Mouse (Mus musculus): ENCODE measurements around the gene Glg1. TPM values are rescaled to one million over a fixed set of nuclear protein-coding genes. Genes with fewer than 3 reads are reported as not detected.

Glg1 gene
- total RNA-seq, 2 experiments from 2014 or later: 138 to 139 TPM

DNA sequence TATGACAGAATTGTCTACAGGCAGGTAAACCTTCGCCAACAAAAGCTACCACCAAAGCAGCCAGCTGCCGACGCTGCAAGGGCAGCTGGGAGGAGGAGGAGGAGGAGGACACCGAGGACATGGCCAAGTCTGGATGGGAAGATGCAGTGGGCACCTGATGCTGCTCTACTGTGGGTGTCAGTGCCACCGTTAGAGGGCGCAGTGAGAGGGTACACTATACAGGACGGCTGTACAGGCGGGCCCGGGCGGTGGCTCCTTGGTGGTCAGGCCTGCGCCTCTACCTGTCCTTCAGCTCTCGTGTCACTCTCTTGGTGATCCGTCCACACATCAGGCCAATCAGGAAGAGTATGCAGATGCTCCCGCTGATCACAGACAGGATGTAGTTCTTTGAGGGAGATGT is 101.4 kb downstream of the Glg1 start:
- DNase-seq (ENCODE audit: low spot score in 2 of 2): peak; percentile 54 to 65

DNA sequence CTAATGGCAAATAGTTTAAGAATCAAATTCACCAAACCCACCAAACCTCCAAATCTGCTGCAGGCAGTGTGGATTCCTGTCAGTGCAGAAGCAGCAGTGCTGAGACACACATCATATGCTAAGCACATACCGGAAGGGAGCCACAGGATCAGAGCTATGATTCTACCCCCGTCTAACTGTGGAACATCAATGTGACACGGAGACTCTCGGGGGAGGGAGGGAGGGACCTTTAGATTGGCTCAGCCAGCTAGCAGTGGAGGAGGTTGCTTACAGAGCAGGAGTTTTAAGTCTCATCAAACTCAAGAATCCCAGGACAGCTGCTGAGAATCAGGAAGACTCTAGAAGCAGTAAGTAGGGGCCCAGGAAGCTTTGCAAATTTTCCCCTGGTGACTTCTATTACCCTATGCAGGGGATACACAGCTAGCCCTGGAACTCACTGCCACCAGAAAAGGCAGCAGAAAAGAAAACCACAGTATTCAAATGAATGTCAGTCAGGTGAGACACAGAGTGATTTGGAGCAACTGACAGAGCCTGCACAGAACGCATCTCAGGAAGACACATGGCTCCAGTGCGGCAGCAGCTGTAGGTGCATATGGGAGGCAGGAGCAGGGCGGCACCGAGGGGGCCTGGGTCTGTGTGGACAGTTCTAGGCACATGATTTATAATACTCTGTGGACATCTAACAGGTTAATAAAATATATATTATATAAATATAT is 103.1 kb downstream of the Glg1 start:
- DNase-seq (ENCODE audit: low spot score in 2 of 2): no peak

DNA sequence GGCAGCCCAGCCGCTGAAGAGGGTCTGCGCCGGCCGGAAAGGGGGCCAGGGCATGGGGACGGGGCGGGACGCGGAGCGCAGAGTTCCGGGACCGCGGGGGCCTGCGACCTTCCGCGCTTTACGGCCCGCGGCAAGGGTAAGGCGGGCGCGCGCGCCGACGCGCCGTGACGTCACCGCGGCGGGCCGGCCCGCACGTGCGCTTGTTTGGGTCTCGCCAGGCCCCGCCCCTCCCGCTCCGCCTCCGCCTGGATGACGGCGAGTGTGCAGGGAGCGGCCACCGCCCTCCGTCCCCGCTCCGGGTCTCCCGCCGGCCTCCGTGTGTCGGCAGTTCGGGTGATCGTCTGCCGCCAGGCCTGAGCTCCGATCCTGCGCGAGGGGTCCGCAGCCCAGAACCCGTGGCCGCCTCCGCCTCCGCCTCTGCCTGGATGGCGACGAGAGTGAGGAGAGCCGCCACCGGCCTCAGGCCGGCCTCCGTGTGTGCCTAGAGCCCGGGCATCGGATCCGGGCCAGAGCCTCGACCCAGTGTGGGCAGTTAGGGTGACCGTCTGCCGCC is 113.5 kb downstream of the Glg1 start:
- peak; percentile 90 to 92 for DNase-seq (ENCODE audit: low spot score in 2 of 2)

DNA sequence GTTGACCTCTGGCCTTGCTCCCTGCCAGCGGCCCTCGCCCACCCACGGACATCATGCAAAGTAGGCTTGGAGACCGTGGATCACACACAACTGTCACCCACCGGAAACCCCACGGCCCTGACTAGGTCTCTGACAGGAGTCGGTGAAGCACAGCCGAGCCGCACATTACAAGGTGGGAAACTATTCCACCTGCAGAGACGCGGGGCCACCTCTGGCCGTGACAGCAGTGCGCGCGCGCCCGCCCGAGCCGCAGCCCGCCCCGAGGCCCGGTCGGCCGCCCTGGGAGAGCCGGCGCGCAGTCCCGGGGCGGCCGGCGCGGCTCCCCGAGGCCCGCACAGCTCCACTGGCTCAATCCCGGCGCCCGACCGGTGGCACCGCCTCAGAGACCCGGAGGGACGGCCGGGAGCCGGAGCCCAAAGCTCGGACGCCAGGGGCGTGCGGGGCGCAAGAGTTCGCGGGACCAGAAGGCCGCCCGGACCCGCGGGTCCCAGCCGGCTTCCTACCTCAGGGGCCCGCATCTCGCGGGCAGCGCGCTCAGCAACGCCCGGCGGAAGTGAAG is 114.0 kb downstream of the Glg1 start:
- DNase-seq (ENCODE audit: low spot score in 2 of 2): peak; percentile 10 to 15

- no peak for DNase-seq (ENCODE audit: low spot score in 2 of 2)
Measured at GRCm38 (mm10) chr8:111142521-111142920, 116.5 kb downstream of the Glg1 start.

- DNase-seq (ENCODE audit: low spot score in 2 of 2): no peak
Measured at GRCm38 (mm10) chr8:111130756-111131155, 128.3 kb downstream of the Glg1 start.

DNA sequence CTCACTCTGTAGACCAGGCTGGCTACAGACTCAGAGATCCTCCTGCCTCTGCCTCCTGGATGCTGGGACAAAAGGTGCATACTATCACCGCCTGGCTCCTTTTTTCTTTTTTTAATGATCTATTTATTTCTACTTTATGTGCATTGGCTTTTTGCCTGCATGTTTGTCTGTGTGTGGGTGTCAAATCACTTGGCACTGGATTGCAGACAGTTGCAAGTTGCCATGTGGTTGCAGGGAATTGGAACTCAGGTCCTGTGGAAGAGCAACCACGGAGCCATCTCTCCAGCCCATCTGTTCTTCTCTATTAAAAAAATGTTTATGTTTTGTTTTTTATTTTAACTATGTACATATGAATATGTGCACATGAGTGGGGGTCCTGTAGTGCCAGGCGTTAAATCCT is 139.5 kb downstream of the Glg1 start:
- DNase-seq (ENCODE audit: low spot score in 2 of 2): no peak

GRCm38 (mm10) chr8:111114891-111115290 is 144.1 kb downstream of the Glg1 start:
- DNase-seq (ENCODE audit: low spot score in 2 of 2): no peak

Small RNA genes within 50 kb of the gene (microRNA-seq; reads per million reads assigned to microRNA genes)
- gene Gm23193: 0 reads per million in 2 experiments

Other genes with a start within 250 kb of the Glg1 start
- gene Ddx19b, start 227.5 kb downstream of the Glg1 start, total RNA-seq (2021): 10 to 100 TPM; 21.2 to 22.5 TPM
- 100 to 1,000 TPM in 1 of 2 experiments, 10 to 100 TPM in 1; 94.0 to 102 TPM for gene Aars, start 226.1 kb downstream of the Glg1 start, total RNA-seq (2021)
- not detected for gene Exosc6, start 202.9 kb downstream of the Glg1 start, total RNA-seq (2021)
- gene Clec18a, start 166.8 kb downstream of the Glg1 start, total RNA-seq (2021): 1 to 10 TPM; 3.6 to 5.5 TPM
- 10 to 100 TPM; 28.0 to 29.3 TPM for gene Pdpr, start 164.6 kb downstream of the Glg1 start, total RNA-seq (2021)
- 10 to 100 TPM; 22.3 to 23.2 TPM for gene Rfwd3, start 41.0 kb upstream of the Glg1 start, total RNA-seq (2021)
- gene Mlkl, start 79.0 kb upstream of the Glg1 start, total RNA-seq (2021): under 1 TPM; 0.37 to 0.86 TPM
- gene Fa2h, start 134.6 kb upstream of the Glg1 start, total RNA-seq (2021): 10 to 100 TPM; 12.2 to 14.6 TPM